ENCODE assay signal across 12 mouse cellular contexts in the genomic region with DNA sequence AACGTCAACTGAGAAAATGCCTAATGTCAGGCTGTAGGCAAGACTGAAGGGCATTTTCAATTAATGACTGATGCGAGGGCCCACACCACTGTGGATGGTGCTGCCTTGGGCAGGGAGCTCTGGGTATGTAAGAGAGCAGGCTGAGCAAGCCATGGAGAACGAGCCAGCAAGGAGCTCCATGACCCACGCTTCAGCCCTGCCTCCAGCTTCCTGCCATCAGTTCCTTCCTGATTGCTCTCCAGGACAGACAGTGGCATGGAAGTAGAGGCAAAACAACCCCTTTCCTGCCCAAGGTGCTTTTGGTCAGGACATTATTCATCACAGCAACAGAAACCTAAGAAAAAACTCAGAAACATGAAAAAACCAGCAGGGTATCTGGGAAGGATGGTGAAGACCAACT. TPM values are rescaled to one million over a fixed set of nuclear protein-coding genes. Genes with fewer than 3 reads are reported as not detected.
DNase-seq lines count a peak whose midpoint lies in the region; ATAC-seq and TF ChIP-seq lines count a peak whose summit lies in the region.
"Had no signal": no experiment of that assay in that cellular context is flagged by ENCODE, and none has a peak within 500 bp of the region (broad histone marks: within the 10 kb centered on the region; RNA-seq: fewer than 3 reads in every experiment).

No protein-coding gene starts in this region.

- no peak for TF ChIP-seq CTCF in lung, embryonic 14.5 days (IDR thresholded peaks at IDR 0.05; ENCODE audit: low read depth)
- no peak for TF ChIP-seq CTCF in lung, adult 2 months (IDR thresholded peaks at IDR 0.05; ENCODE audit: insufficient read depth, low read length)

- intact Hi-C loops in heart, postnatal 10 days (cut with DNase I) = loop anchor here (2.0 to 10.0 kb wide), 2 partner anchors 36 to 286 kb away; partner anchors contain the start of gene Znrf1

- H3K4me3 ChIP-seq in heart, embryonic 13.5 days = no peak overlapping the region
- H3K4me3 ChIP-seq in lung, embryonic 14.5 days (ENCODE audit: low read depth, low read length) = no peak overlapping the region
- H3K4me3 ChIP-seq in lung, adult 2 months (replicated peaks; ENCODE audit: extremely low read depth, low read depth, low read length) = no peak overlapping the region
- no peak overlapping the region for H3K4me3 ChIP-seq in kidney, embryonic 14.5 days (ENCODE audit: low read length)
- H3K4me3 ChIP-seq: forebrain, embryonic 10.5 days; hindbrain, embryonic 10.5 days had no signal

- no peak for TF ChIP-seq POLR2A in lung, adult 2 months (IDR thresholded peaks at IDR 0.05; ENCODE audit: borderline replicate concordance, extremely low read depth, low read depth, low read length)

- no peak overlapping the region for H3K9ac ChIP-seq in heart, embryonic 13.5 days
- no peak overlapping the region for H3K9ac ChIP-seq in lung, embryonic 14.5 days
- H3K9ac ChIP-seq in kidney, embryonic 14.5 days (ENCODE audit: low read depth, low read length) = no peak overlapping the region

- H3K4me2 ChIP-seq in heart, embryonic 13.5 days = no peak overlapping the region
- H3K4me2 ChIP-seq in lung, embryonic 14.5 days = no peak overlapping the region
- H3K4me2 ChIP-seq in kidney, embryonic 14.5 days (replicated peaks; ENCODE audit: low read depth, low read length) = no peak overlapping the region

- H3K27ac ChIP-seq in heart, embryonic 13.5 days (replicated peaks) = peak overlapping the region; percentile 61; the same call in 1 of the 2 replicates
- peak overlapping the region; percentile 61; the same call in 1 of the 2 replicates for H3K27ac ChIP-seq in lung, embryonic 14.5 days (ENCODE audit: low read depth)
- 0 out of 2 replicates have a peak overlapping the region, but pooled peaks have one; percentile 42 for H3K27ac ChIP-seq in kidney, embryonic 14.5 days (ENCODE audit: low read depth, low read length)
- H3K27ac ChIP-seq: forebrain, embryonic 10.5 days; hindbrain, embryonic 10.5 days had no signal

- H3K27me3 ChIP-seq in heart, embryonic 13.5 days (replicated peaks) = no peaks in the 10 kb centered on the region
- no peaks in the 10 kb centered on the region for H3K27me3 ChIP-seq in lung, embryonic 14.5 days (ENCODE audit: insufficient read depth, low read length)
- H3K27me3 ChIP-seq in kidney, embryonic 14.5 days (ENCODE audit: control insufficient read depth, insufficient read depth, low read length) = no peaks in the 10 kb centered on the region
- H3K27me3 ChIP-seq: Patski had no signal

- H3K4me1 ChIP-seq in heart, embryonic 13.5 days = peaks cover 14% of the 10 kb centered on the region
- no peaks in the 10 kb centered on the region for H3K4me1 ChIP-seq in lung, embryonic 14.5 days (ENCODE audit: insufficient read depth)
- H3K4me1 ChIP-seq in lung, adult 2 months (ENCODE audit: control insufficient read depth, insufficient read depth, low read length) = peaks cover 12% of the 10 kb centered on the region
- no peaks in the 10 kb centered on the region for H3K4me1 ChIP-seq in kidney, embryonic 14.5 days (ENCODE audit: control insufficient read depth, insufficient read depth, low read length)
- H3K4me1 ChIP-seq: forebrain, embryonic 10.5 days; hindbrain, embryonic 10.5 days had no signal

- no peak for DNase-seq in heart, postnatal 10 days
- DNase-seq in lung, embryonic 14.5 days = no peak
- no peak for DNase-seq in lung, adult 2 months
- DNase-seq in lung, postnatal 36 days = peak; percentile 50
- no peak for DNase-seq in embryo, embryonic 10.5 days (ENCODE audit: low spot score)
- no peak for DNase-seq in Muller cell, postnatal 12 days (ENCODE audit: inconsistent ontology term)
- DNase-seq: adrenal gland, adult 2 months had no signal

- ATAC-seq in heart, embryonic 13.5 days (ENCODE audit: extremely low read depth, insufficient number of reproducible peaks, low FRiP score, low TSS enrichment) = no peak
- no peak for ATAC-seq in lung, embryonic 14.5 days (ENCODE audit: insufficient read depth)
- no peak for ATAC-seq in kidney, embryonic 14.5 days (ENCODE audit: low FRiP score, low TSS enrichment)
- ATAC-seq: Patski had no signal

- H3K36me3 ChIP-seq in heart, embryonic 13.5 days = peaks cover 62% of the 10 kb centered on the region
- H3K36me3 ChIP-seq in lung, embryonic 14.5 days (ENCODE audit: insufficient read depth) = peaks cover 41% of the 10 kb centered on the region
- peaks cover 37% of the 10 kb centered on the region for H3K36me3 ChIP-seq in kidney, embryonic 14.5 days (ENCODE audit: control insufficient read depth, insufficient read depth, low read length)

- H3K9me3 ChIP-seq in heart, embryonic 13.5 days = no peaks in the 10 kb centered on the region
- no peaks in the 10 kb centered on the region for H3K9me3 ChIP-seq in lung, embryonic 14.5 days (ENCODE audit: low read depth, low read length)
- H3K9me3 ChIP-seq in kidney, embryonic 14.5 days (ENCODE audit: control insufficient read depth, low read length) = no peaks in the 10 kb centered on the region
- H3K9me3 ChIP-seq: forebrain, embryonic 10.5 days; hindbrain, embryonic 10.5 days had no signal

- WGBS in heart, embryonic 13.5 days = 77% methylated on average over 4 of the region's 4 CpGs
- WGBS in lung, embryonic 14.5 days = 74% methylated on average over 4 of the region's 4 CpGs
- WGBS in lung, adult 2 months = 54% methylated on average over 4 of the region's 4 CpGs
- WGBS in kidney, embryonic 14.5 days = 82% methylated on average over 4 of the region's 4 CpGs

RNA-seq across cellular contexts. Expression of gene Cfdp1, which starts 33.4 kb away (rescaled TPM):
- 132 and 142 TPM in 2 replicates for polyA plus RNA-seq in heart, embryonic 13.5 days (2015; fragmentation: Nextera tagmentation; extraction: Ambion mirVana)
- total RNA-seq in heart, postnatal 10 days (2021) = 10 to 100 TPM; 43.7 to 53.7 TPM
- 195 and 200 TPM in 2 replicates for polyA plus RNA-seq in lung, embryonic 14.5 days (2014; fragmentation: Nextera tagmentation; extraction: Ambion mirVana)
- 3.6 and 7.9 TPM in 2 replicates for polyA plus RNA-seq in lung, adult 2 months (2012; rRNA removed)
- 221 and 289 TPM in 2 replicates for polyA plus RNA-seq in kidney, embryonic 14.5 days (2014; fragmentation: Nextera tagmentation; extraction: Ambion mirVana)

RNA-seq across cellular contexts. Expression of gene Tmem170, which starts 55.9 kb away (rescaled TPM):
- 3.4 and 3.8 TPM in 2 replicates for polyA plus RNA-seq in heart, embryonic 13.5 days (2015; fragmentation: Nextera tagmentation; extraction: Ambion mirVana)
- 1 to 10 TPM; 2.7 to 3.4 TPM for total RNA-seq in heart, postnatal 10 days (2021)
- 7.0 and 7.3 TPM in 2 replicates for polyA plus RNA-seq in lung, embryonic 14.5 days (2014; fragmentation: Nextera tagmentation; extraction: Ambion mirVana)
- polyA plus RNA-seq in lung, adult 2 months (2012; rRNA removed) = 4.0 and 5.0 TPM in 2 replicates
- polyA plus RNA-seq in kidney, embryonic 14.5 days (2014; fragmentation: Nextera tagmentation; extraction: Ambion mirVana) = 10.6 and 11.7 TPM in 2 replicates

Comparison
In these comparisons a context has a peak if more than half of its experiments do, and no peak if none do; other contexts are left out.
1. RNA of gene Cfdp1, which starts 33.4 kb away (polyA plus RNA-seq): 221 to 289 TPM in kidney, embryonic 14.5 days, 195 to 200 TPM in lung, embryonic 14.5 days and 132 to 142 TPM in heart, embryonic 13.5 days; 3.6 to 7.9 TPM in lung, adult 2 months; every median in the first group is over 10 times any median in the second.
2. Peak in every context shown above with its lines, with median percentiles within 50 percentile points of each other: H3K27ac ChIP-seq.